Mouse (Mus musculus) frontal cortex, postnatal 14 days (tissue): Measurements from ENCODE around the gene Dgki.

Experiments used
- DNase-seq, 2 experiments: peaks; one replicate each; pipeline ENCODE4 v3.0.0; 2022; ENCODE audit warnings: low spot score in 2 of 2

Dgki gene

DNA sequence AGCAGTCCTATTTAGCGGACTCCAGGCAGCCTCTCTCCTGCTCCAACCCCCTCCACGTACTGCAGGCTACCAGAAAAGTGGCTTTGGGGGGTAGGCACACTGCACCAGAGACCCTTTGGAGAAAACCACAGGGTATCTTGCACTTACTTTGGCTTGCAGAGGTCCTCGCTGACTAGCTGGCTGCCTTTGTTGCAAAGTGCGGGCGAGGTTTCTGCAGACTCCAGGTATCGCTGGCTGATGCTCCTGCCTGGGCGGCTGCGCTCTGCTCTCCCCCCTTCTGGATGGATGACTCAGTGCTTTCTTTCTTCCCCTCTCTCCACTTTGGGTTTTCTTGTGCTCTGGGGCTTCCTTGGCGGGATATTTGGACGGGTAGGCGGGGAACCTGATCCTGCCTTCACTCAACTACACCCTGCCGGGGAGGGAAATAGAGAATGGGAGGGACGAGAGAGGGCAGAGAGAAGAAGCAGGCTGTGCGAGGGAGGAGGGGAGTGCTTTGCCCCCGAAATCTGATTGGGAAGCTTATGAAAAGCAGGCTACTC lies 490.2 kb downstream of the Dgki start, which contains the start of gene Ptn:
TSS of gene Ptn (minus strand) at position 474 of the 539 bp plus-strand sequence.
- DNase-seq: peak; percentile 60 to 75

DNA sequence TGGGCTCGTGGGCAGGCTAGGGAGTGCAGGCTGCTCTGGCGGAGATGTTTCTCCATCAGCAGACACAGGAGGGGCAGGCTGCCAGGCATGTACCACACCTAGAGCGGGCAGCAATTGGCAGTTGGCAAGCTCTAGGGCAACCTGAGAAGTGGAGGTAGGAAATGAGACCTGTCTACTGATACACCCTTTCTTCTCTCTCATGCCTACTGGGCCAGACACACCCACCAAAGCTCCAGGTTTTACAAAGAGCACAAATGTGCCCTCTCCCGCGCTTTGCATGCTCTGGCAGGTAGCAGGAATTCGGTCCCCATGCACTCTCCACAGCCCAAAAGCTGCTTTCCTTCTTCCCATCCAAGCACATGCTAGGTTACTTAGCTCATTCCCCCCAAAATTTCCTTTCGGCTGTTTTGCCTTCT lies 490.7 kb downstream of the Dgki start:
- DNase-seq: peak in 1 of 2 experiments; percentile 39

GRCm38 (mm10) chr6:36808306-36809058 lies 491.5 kb downstream of the Dgki start:
- no peak for DNase-seq

GRCm38 (mm10) chr6:36806906-36807305 lies 493.1 kb downstream of the Dgki start:
- DNase-seq: no peak

DNA sequence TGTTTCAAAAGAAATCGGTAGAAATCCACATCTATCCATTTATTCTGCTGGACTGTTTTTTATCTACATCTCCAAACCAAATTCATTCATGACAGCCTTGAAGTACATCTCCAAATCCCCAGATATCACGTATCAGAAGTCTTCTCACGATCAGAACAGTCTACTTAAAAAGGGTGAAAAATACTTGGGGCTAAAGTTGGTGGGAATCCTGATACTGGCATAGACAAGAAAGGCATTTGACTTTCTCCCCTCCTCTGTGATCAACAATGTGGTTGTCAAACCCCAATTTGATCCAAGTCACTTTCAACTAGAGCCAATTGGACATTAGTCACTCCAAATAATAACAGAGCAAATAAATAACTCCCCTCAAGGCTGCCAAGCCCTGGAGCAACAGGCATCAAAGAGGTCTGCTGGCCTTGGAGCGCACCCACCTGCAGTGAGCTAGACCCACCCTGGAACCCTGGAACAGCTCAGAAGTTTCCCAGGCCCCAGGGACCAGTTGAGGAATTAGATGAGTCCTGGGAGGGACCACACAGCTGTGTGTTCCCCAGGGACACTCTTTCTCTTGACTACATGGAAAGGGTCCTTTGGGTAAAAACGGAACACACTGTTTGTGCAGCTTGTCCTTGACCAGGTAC lies 499.6 kb downstream of the Dgki start:
- no peak for DNase-seq

DNA sequence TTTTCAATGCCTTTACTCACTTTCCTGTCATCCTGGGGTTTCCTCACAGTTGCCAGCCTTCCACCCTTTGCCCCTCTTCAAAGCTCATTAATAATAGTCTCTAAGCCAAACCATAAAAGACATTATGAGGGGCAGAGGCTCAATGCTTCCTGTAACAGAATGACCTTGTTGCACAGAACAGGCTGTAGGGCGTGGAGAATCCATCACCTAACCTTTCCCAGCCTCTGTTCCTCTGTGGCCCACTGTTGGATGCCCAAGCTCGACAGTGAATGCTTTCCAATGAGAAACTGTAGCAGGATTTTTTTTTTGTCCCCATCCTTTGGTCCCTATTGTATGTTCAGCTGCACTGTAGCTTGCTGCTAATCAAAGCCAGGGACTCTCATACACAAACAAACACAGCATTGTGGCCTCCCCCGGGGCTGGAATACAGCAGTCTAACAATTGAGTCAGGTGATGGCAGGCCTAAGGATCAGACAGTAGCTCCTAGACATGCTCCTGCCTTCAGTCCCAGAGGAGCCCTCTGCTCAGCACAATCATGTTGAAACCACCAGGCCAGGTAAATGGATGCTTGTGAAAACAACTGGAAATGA lies 502.8 kb downstream of the Dgki start:
- DNase-seq: no peak
